Mouse (Mus musculus): Measurements from ENCODE around the gene Ide.
A peak's percentile ranks its signal among the peaks of the same experiment; 100 is the strongest.
"Not testable (repeated sequence)": the region's sequence is repeated elsewhere in the genome, so short reads cannot be mapped to it uniquely, and the experiment has no call there.

The Ide gene

GRCm38 (mm10) chr19:37263943-37264897, 73.4 kb downstream of the Ide start:
- DNase-seq = peak; percentile 31 to 58

- peak; percentile 20 to 41 for DNase-seq
Observed at GRCm38 (mm10) chr19:37263566-37263942, 74.1 kb downstream of the Ide start.

- no peak for DNase-seq
Observed at GRCm38 (mm10) chr19:37262389-37262788, 75.3 kb downstream of the Ide start.

GRCm38 (mm10) chr19:37255321-37255720, 82.3 kb downstream of the Ide start:
- no peak for DNase-seq

GRCm38 (mm10) chr19:37252104-37252503, 85.5 kb downstream of the Ide start:
- peak in 1 of 2 experiments; percentile 22 for DNase-seq

- no peak for DNase-seq
Observed at GRCm38 (mm10) chr19:37248199-37248598, 89.5 kb downstream of the Ide start.

GRCm38 (mm10) chr19:37246859-37247258, 90.8 kb downstream of the Ide start:
- no peak for DNase-seq

GRCm38 (mm10) chr19:37242707-37243106, 94.9 kb downstream of the Ide start:
- no peak for DNase-seq

GRCm38 (mm10) chr19:37241201-37241600, 96.5 kb downstream of the Ide start:
- no peak for DNase-seq

GRCm38 (mm10) chr19:37239096-37239495, 98.6 kb downstream of the Ide start:
- DNase-seq = no peak

- DNase-seq = no peak
Observed at GRCm38 (mm10) chr19:37238651-37239050, 99.0 kb downstream of the Ide start.

- no peak for DNase-seq
Observed at GRCm38 (mm10) chr19:37237712-37238437, 99.8 kb downstream of the Ide start.

- no peak for DNase-seq
Observed at GRCm38 (mm10) chr19:37237306-37237705, 100.3 kb downstream of the Ide start.

GRCm38 (mm10) chr19:37235818-37236217, 101.8 kb downstream of the Ide start:
- peak in 1 of 2 experiments; percentile 21 for DNase-seq

- DNase-seq = peak; percentile 33 to 55
Observed at GRCm38 (mm10) chr19:37233561-37234539, 103.8 kb downstream of the Ide start.

- not testable (repeated sequence) for DNase-seq
Observed at GRCm38 (mm10) chr19:37232598-37232997, 105.1 kb downstream of the Ide start.

- no peak for DNase-seq
Observed at GRCm38 (mm10) chr19:37225197-37225862, 112.3 kb downstream of the Ide start.
